Mouse (Mus musculus) megakaryocyte, embryonic 14.5 days (primary cell): ENCODE measurements around the gene Gab2.

Experiments used
- FLI1 ChIP-seq: IDR thresholded peaks from 2 replicates; pipeline ENCODE4 v1.6.1; 2012; ENCODE audit warnings: low read length, inconsistent platforms, mixed read lengths
- GATA1 ChIP-seq: IDR thresholded peaks from 3 replicates; pipeline ENCODE4 v1.6.1; 2012; ENCODE audit warnings: mixed read lengths, low read length, inconsistent platforms, borderline replicate concordance

DNA sequence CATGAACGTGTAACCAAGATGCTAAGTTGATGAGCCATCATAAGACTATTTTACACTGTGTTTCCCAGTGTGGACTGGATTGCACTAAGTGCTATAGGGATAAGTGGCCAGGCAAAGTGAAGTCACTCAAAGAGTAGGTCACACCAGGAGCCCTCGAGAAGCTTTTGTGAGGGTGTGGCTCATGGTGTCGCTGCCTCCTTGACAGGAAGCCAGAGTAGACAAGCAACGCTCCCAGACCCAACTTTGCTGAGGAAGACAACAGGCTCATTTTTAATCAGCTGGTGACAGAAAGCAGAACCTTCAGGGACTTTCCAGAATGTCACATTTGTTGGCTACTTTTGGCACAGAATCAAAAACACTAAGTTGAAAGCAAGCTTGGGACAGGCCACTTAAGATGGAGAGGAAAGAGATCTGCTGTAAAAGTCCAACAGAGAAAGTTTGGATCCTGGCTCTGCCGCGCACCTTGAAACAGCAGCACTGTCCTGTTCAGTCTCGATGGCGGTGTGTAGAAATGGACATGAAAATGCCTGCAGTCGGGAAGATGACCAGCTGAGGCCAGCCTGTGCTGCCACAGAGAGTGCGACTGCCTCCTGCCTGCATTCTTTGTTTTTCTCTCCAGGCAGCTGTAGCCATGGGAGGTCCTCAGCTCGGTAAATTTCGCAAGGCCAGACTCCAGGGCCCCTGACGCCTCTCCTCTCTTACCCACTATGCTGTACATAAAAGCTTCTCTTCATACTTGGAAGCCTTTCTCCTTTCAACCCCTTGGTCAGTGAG lies 273.9 kb downstream of the Gab2 start:
- TF ChIP-seq GATA1 = no peak
- no peak for TF ChIP-seq FLI1
